Mouse (Mus musculus) ZHBTc4 (cell line): ENCODE measurements around the gene Rad51c.

Experiments used
- DNase-seq: peaks from one replicate; pipeline ENCODE4 v3.0.0-alpha.2; 2011; ENCODE audit warnings: low read depth, low spot score

Rad51c gene

DNA sequence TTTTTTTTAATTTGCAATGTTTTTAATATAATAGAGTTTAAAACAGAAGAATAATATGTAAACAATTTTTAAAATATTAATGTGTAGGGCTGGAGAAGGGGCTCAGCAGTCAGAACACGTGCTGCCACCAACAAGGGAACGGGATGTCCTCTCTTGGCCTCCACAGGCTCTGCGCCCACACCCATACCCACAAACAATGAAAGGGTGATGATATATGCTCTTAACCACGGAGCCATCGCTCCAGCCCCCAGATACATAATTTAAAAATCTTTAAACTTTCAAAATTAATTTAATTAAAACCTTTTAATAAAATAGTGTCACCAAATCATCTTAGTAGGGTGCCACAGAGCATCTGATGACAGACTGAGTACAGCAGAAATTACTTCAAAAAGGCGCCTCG lies 37.7 kb downstream of the Rad51c start:
- no peak for DNase-seq

DNA sequence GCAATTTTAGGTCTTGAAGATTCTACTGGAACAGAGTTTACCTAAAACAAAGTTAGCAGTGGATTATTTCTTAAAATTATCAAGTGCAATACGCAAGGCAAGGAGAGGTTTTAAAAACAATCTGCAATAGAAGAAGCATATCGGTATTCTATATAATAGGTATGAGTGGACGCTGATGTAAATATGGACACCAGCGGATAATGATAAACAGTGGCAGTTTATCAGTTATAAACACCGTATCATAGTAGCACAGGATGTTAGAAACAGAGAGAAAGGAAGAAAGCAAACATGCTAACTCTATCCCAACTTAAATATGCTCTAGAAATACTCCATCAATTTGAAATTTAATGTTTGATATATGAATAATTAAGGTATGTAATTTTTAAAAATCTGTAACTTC lies 39.6 kb downstream of the Rad51c start:
- DNase-seq: no peak

DNA sequence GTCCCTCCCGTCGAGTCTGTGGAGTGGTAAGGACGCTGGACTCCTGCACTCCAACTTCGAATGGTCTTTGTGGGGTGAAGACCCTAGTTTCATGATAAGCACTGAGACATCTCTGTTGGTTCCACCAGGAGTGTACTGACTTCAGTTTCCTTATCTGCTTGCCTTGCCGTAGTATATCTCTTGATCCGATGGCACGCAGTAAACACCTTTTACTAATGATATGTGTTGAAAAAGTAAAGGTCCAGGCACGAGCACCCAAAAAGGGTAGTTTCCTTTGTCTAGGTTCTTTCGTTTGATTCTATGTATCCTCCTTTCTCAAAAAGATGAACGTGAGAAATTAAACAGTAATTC lies 45.5 kb downstream of the Rad51c start:
- DNase-seq: no peak

- peak; percentile 88 for DNase-seq
These were observed 46.2 kb downstream of the Rad51c start, which contains the start of gene Ppm1e for GRCm38 (mm10) chr11:87358331-87359261. TSS of gene Ppm1e (minus strand) at chr11:87359023.

DNA sequence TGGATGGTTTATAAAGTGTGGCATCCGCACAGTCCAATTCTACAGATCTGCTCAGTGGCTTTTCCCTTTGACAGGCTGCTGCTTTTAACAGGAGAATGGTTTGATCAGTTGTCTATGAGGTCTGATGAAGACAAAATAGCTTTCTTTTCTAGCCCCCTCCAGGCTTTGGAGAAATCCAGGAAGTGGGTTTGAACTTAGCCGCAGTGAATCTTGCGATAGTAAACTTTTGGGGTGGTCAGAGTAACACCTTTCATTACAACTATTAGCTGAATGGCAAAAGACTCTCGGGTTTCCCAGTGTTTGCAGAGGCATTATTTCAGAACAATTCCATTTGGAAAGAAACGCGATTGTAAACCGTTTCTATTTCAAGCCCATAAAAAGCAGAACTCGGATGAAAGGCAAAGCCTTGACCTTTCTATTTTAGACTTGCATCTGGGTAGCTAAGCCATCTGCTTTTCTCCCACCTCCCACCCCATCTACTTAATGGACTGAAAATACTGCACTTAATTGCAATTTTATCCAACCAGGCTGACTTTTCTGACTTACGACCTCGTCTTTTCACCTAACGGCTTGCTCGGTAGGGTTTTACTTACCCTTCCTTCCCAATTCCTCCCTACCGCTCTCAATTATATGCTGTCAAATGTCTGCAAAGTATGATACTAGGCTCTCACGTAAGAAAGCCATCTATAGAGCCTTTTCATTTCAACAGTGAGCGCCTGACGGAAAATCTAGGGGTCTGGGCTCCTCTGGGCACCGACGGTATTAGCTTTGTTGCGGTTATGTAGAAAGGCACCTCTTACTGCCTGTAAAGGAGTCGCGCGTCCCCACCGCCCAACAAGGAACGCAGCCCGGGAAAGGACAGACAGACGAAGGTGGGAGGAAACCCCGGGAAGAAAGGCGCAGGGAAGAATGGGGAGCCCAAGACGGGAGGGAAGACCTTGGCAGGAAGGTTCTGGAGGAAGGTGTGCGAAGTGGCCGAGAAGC lies 47.1 kb downstream of the Rad51c start:
- peak; percentile 46 for DNase-seq

DNA sequence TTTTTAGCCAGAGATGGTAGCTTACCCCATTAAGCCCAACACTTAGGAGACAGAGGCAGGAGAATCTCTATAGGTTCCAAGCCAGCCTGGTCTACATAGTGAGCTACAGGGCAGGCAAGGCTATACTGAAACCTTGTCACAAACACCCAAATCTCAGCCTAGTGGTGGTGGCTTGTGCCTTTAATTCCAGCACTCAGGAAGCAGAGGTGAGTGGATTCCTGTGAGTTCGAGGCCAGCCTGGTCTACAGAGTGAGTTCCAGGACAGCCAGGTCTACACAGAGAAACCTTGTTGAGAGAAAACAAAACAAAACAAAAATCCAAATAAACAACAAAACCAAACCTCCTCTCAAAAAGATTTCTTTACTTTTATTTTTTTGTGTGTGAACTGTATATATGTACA lies 49.9 kb downstream of the Rad51c start:
- DNase-seq: no peak

DNA sequence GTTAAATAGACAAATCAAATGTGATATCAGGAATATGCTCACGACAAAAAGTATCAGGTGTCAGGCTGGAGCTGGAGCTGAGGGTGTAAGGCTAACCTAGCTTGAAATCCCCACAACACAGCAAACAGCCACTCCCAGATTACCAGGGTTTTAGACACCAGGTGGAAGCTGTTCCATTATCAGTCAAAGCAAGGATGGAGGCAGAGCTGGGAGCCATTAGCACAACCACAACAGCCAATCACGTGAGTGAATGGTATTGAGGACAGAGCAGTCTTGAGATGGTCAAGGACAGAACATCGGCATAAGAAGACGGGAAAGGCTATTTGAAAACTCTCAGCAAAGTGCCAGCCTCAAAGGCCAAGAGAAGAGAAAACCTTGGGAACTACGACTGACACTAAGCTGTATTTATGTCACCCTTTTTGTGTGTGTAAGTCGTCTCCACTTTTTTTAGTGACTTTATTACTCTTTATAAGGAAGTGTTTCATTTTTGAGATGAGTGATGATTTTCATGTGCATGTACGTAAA lies 51.0 kb downstream of the Rad51c start:
- peak; percentile 70 for DNase-seq
